Mouse (Mus musculus): ENCODE results near the gene Lyg1.

- TF ChIP-seq EP300 (IDR thresholded peaks at IDR 0.05; ENCODE audit: insufficient read depth, low read depth, low read length): no peak
- TF ChIP-seq CTCF (IDR thresholded peaks at IDR 0.05; ENCODE audit: low read depth, low read length): no peak
Measured at GRCm38 (mm10) chr1:37977303-37977702, 19.7 kb upstream of the Lyg1 start.

Data from ES-Bruce4 (cell line).